Mouse (Mus musculus) Patski (cell line): ENCODE measurements around the gene Defa22. TPM values are rescaled to one million over a fixed set of nuclear protein-coding genes. Genes with fewer than 3 reads are reported as not detected.
"Not testable (repeated sequence)": the region's sequence is repeated elsewhere in the genome, so short reads cannot be mapped to it uniquely, and the experiment has no call there.

Experiments
- ATAC-seq: fragments of 100-300 bp; one replicate; pipeline ENCODE4 v1.8.0; 2021
- CTCF ChIA-PET: fragments of 350-600 bp; sonication (Branson Sonifier 250); formaldehyde crosslinking; loops from one replicate; lab custom pipeline; 2022; ENCODE audit warnings: inconsistent platforms; lab: Charles Lee
- POLR2A ChIA-PET: fragments of 350-600 bp; sonication (Branson Sonifier 250); formaldehyde crosslinking; loops from one replicate; lab custom pipeline; 2022; ENCODE audit warnings: antibody characterized with exemption, inconsistent platforms; lab: Charles Lee
- DNase-seq: peaks from one replicate; pipeline ENCODE4 v3.0.0-alpha.2; 2011; ENCODE audit warnings: low read depth, low spot score
- H3K27me3 ChIP-seq: fragments of 371-371 bp; one replicate; pipeline ENCODE4 v1.5.1; 2021
- in situ Hi-C: fragments of 300-500 bp; cut with MboI; formaldehyde crosslinking; loops from 3 replicates; pipeline ENCODE4 v1.11.1; 2018; ENCODE audit warnings: low pct_unique_long_range_greater_than_20kb, mixed read lengths
- polyA plus RNA-seq: library from polyadenylated mRNA; unstranded; gene quantifications from one replicate; pipeline ENCODE4 v1.2.3, GENCODE M21; 2021

The Defa22 gene
- polyA plus RNA-seq = not detected

- CTCF ChIA-PET, H3K27me3 ChIP-seq, POLR2A ChIA-PET, in situ Hi-C loops, DNase-seq, ATAC-seq: not testable (repeated sequence)
Measured at GRCm38 (mm10) chr8:21161977-21162376, at the start of gene Defa22. Defa22 (plus strand) TSS chr8:21162277.

- POLR2A ChIA-PET, H3K27me3 ChIP-seq, CTCF ChIA-PET, ATAC-seq, DNase-seq, in situ Hi-C loops: not testable (repeated sequence)
Measured at GRCm38 (mm10) chr8:21134342-21134741, 27.7 kb upstream of the Defa22 start, which contains the start of gene Defa30. Defa30 (plus strand) TSS chr8:21134642.

GRCm38 (mm10) chr8:21191314-21191713, 29.2 kb downstream of the Defa22 start, which contains the start of gene Defa31:
Defa31 (plus strand) TSS chr8:21191614.
- in situ Hi-C loops, CTCF ChIA-PET, POLR2A ChIA-PET, ATAC-seq, DNase-seq, H3K27me3 ChIP-seq: not testable (repeated sequence)

- CTCF ChIA-PET, in situ Hi-C loops, POLR2A ChIA-PET, ATAC-seq, DNase-seq, H3K27me3 ChIP-seq: not testable (repeated sequence)
Measured at GRCm38 (mm10) chr8:21201261-21201660, 39.2 kb downstream of the Defa22 start, which contains the start of gene Gm15293. Gm15293 (plus strand) TSS chr8:21201561.

Other genes starting within 250 kb of the Defa22 start
- not detected for gene Gm6040, start 240.2 kb upstream of the Defa22 start, polyA plus RNA-seq
- not detected for gene AY761185, start 217.6 kb upstream of the Defa22 start, polyA plus RNA-seq
- gene Defa21, start 136.7 kb upstream of the Defa22 start, polyA plus RNA-seq = not detected
- not detected for gene Defa23, start 107.2 kb upstream of the Defa22 start, polyA plus RNA-seq
- gene Defa35, start 97.2 kb upstream of the Defa22 start, polyA plus RNA-seq = not detected
- gene Defa25, start 77.8 kb upstream of the Defa22 start, polyA plus RNA-seq = not detected
- gene Gm14851, start 66.2 kb upstream of the Defa22 start, polyA plus RNA-seq = not detected
- 0.27 TPM for gene Defa30, start 27.6 kb upstream of the Defa22 start, polyA plus RNA-seq
- not detected for gene Defa31, start 29.3 kb downstream of the Defa22 start, polyA plus RNA-seq
- not detected for gene Gm15293, start 39.3 kb downstream of the Defa22 start, polyA plus RNA-seq
- not detected for gene Gm15292, start 87.5 kb downstream of the Defa22 start, polyA plus RNA-seq
- not detected for gene Defa27, start 153.3 kb downstream of the Defa22 start, polyA plus RNA-seq
- gene Defa29, start 164.7 kb downstream of the Defa22 start, polyA plus RNA-seq = not detected
- gene Defa2, start 216.2 kb downstream of the Defa22 start, polyA plus RNA-seq = not detected
- gene Defa33, start 229.5 kb downstream of the Defa22 start, polyA plus RNA-seq = not detected